Mouse (Mus musculus) lung, adult 18-20 months (tissue): ENCODE data around the gene Xirp1.
"Not testable (repeated sequence)": the region's sequence is repeated elsewhere in the genome, so short reads cannot be mapped to it uniquely, and the experiment has no call there.

Experiments used
- DNase-seq, 2 experiments: peaks; one replicate each; pipeline ENCODE4 v3.0.0; 2022; ENCODE audit warnings: mixed read lengths in 2 of 2

Gene Xirp1

DNA sequence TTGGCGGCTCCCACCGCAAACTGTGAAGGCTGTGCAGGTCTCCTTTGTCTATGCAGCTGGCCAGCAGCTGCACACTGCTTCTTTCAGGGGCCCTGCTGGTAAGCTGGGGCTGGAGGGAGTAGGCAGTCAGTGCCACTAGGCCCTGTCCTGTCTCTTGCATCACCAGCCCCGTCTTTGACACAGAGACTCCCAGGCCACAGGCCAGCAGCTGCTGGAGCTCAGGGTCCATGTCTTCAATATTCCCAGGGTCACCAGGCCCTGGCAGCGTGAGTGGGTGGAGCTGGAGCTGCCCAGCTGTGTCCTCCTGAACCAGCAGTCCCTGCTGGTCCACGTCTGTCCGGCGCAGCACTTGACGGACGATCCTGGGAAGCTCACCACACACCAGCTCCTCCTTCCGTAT is 6.4 kb downstream of the Xirp1 start:
- DNase-seq: peak in 1 of 2 experiments; percentile 47

DNA sequence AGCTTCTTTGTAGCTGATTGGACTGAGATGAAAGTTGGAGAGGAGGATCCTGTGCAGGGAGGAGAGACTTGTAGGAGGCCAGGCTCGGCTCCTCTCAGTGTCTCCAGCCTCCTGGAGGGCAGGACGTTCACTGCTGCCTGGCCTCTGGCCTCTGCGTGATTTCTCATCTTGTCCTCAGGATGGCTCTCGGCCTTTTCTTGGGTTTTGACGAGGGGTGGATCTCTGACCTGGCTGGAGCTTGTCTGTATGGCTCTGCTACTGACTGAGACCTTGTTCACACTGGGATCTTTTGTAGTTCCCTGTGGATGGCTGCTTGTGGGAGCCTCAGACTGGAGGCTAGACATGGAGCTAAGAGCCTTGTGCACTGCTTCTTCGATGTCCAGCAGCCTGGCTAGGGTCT is 8.6 kb downstream of the Xirp1 start:
- no peak for DNase-seq

DNA sequence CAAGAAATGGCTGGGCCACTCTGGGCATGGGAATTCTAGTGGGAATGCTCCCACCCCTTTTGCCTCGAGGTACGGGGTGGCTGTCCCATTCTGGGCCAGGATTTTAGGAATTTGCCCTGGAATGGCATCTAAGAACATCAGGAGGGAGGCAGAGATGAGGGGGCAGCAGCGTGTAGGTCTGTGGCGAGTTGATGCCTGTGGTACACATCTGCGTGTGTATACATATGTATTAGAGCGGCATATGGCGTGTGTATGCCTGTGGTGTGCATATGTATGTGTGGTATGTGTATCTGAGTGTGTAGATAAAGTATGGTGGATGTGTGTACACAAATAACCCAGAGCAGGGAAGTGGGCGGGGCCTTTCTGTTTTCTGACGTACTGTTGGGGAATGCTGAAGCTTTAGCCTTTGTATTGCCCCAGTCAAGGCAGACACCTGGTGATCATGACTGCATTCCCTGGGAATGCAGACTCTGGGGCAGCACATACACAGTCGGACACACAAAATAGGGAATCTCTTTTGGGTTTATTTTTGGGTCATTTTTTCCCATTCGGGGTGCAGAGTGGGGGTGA is 10.1 kb downstream of the Xirp1 start:
- no peak for DNase-seq

DNA sequence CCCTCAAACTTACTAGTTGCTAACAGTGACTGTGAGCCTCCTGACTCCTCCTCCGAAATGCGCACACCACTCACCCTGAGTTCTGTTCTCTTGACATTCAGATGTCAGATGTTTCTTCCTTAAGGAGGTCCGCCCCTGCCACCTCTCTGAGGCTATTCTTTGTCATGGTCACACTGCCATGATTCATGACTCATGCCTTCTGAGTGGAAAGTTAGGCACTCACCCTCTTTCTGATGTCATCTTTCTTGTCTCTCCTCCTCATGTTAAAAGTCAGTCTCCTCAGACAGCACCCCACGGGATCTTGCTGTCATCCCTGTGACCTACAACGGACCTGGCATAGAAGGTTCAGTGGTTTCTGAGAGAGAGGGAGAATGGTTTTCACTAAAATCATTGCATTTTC is 10.6 kb downstream of the Xirp1 start:
- no peak for DNase-seq

DNA sequence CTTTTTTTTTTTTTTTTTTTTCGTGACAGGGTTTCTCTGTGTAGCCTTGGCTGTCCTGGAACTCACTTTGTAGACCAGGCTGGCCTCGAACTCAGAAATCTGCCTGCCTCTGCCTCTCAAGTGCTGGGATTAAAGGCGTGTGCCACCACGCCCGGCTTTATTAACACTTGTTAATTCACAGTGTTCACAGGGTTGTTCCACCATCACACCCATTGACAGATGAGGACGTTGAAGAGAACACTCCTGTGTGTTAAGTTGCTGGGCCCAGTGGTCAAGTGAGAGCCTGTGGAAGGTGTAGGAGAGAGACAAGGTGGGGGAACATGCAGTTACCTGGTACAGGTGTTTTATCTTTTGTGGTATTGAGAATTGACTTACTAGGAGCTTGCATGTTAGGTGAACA is 11.2 kb downstream of the Xirp1 start:
- DNase-seq: not testable (repeated sequence)

DNA sequence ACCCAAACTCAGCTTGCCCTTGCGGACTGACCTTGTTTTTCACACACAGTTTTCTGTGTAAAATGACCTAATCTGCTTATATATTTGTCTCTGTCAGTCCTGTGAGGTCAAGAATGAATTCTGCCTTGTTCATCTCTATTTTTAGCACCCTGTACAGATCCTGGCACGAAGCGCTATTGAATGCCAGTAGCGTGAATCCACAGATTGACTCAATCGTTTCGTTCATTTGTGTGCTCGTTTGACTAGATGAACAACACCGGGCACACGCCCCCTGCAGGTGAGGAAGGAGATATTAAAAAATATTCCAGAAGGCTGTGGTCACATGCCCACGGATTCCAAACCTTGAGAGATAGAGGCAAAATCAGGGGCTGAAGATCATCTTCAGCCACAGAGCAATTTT is 11.9 kb downstream of the Xirp1 start:
- DNase-seq: peak; percentile 78 to 89

DNA sequence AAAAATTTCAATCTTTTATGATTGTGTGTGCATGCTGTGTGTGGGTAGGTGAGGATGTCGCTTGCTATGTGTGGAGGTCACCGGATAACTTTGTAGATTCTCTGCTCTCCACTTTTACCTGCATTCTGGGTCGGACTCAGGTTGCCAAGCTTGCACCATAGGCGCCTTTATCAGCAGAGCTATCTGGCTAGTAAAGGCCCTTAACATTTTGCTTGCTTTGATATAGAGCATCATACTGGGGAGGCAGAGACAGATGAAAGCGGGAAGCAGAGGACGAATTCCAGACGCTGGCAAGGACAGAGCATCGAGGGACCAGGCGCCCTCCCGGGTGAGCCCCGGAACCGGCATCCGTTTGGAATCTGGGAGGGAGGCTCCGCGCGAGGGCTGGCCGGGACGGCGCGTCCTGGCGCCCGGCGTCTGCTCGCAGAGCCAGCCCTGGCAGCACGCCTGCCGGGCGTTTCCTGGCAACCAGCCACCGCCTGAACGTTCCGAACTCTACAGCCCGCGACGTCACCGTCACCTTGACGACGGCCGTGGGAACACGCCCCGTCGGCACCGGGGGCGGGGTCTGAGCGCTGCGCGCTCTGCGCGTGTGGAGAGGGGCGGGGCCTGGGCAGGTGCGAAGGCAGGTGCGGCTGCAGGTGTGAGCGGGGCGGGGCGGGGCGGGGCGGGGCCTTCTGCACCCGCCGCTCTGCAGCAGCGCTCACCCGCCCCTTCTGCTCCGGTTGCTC is 12.5 kb downstream of the Xirp1 start:
- DNase-seq: peak; percentile 98 to 99

DNA sequence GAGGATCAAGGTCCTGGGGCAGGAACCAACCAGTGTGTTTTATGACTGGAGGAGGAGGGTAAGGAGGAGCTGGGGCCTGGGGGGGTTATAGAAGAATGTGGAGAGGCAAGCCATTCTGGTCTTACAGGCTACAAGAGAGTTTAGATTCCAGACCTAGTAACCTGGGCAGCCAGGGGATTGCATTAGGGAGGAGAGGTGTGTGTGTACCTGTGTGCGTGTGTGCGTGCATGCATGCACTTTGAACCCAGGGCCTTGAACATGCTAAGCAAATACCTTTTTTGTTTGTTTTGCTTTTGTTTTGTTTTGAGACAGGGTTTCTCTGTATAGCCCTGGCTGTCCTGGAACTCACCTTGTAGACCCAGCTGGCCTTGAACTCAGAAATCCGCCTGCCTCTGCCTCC is 13.5 kb downstream of the Xirp1 start:
- no peak for DNase-seq

DNA sequence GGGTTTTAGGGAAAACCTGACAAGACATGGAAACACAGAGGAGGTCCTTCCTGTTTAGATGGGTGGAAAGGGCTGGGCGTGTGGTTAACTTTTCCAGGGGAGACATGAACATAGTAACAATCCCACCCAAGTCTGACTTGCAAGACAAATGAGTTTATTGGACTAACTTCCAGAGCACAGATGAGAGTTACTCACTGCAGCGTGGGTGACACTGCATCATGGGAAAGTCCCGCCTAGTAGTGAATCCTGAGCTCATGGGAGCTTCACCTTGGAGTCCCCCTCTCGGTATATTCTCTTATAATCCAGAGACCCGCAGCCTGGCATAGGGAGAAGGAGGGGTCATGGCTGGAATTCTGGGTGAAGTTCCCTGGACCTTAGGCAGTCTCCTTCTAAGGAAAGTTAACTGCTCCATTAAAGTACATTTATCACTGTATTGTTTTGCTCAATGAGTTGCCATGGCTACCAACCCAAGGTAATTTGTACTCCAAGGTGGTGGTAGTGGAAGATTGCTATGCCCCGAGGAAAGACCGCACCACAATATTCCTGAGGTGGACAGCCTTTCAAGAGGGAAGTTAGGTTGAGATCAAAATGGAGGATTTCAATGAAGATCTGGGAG is 14.1 kb downstream of the Xirp1 start:
- DNase-seq: no peak

DNA sequence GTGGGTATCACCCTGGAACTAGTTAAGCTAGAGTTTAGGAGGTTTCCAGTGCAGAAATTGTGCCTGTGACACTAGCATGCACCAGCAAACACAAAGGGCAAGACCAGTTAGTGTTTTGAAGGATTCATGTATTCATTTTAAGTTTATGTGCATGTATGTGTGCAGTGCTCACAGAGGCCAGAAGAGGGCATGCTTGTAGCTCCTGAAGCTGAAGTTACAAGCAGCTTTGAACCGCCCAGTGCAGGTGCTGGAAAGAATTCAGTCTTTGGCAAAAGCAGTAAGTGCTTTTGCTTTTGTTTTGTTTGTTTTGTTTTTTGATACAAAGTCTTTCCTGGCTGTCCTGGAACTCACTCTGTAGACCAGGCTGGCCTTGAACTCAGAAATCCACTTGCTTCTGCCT is 15.6 kb downstream of the Xirp1 start:
- DNase-seq: no peak

DNA sequence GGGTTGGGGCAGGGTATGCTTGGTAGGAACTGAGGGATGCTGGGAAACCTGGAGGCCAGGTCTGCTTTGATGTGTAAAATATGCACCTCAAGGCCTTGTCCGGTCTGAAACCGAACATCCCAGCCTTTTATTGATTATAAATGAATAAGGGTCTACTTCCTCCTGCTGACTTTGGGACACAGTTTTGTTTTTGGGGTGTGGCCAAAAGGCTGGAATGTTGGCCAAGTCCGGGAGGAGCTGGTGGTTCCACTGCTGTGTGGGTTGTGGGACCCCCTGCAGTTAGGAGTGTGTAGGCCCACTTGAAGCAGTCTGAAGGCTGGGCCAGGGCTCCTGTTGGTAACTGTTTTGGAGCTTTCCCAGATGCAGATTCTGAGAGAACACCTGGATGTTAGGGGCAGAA is 17.5 kb downstream of the Xirp1 start:
- DNase-seq: no peak

DNA sequence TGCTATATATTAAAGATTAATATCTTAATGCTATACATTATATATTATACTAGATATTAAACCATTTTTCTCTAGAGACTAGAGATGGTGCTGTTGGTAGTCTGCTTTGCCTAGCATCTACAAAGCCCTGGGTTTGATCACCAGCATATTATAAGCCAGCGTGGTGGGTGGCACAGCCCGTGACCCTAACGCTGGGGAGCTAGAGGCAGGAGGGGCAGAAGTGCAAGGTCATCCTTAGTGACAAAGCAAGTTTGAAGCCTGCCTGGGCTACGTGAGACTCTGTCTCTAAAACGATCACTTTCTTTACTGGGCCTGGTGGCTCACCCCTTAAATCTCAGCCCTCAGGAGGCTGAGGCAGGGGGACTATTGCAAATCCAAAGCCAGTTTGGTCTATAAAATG is 20.5 kb downstream of the Xirp1 start:
- no peak for DNase-seq

DNA sequence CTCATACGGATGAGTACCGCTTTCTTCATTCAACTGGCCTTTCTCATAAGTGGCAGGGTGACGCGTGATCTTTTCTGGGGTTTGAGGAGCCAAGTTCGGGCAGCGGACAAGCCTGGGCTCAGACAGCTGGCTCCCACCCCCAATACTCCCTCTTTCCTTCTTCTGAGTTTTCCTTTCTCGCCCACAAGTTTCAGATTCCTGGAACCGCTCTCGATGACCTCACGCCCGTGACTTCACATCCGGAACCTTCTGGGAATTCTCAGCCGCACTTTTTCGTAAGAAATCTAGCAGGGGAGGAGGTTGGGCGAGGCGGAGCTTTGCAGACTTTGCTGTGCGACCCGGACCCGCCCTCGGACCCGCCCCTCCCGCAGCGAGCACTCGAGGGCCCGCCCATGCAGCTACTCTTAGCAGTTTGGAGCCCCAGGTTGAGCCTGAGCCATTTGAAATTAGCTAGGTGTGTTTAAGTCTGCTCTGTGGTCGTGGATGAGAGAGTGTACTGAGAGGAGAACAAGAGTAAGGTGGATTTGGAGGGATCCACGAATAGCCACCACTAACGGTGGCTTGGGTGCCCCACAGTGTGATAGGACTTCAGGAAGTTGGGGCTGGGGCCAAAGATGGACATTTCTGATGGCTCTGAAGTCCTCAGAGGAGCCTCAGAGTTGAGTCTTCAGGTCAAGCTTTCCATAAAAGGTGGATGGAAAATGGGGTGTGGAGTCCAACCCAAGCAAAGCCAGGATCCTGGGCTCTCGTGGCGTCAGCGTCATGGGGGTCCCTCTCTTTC is 21.3 kb downstream of the Xirp1 start:
- peak; percentile 96 to 98 for DNase-seq

DNA sequence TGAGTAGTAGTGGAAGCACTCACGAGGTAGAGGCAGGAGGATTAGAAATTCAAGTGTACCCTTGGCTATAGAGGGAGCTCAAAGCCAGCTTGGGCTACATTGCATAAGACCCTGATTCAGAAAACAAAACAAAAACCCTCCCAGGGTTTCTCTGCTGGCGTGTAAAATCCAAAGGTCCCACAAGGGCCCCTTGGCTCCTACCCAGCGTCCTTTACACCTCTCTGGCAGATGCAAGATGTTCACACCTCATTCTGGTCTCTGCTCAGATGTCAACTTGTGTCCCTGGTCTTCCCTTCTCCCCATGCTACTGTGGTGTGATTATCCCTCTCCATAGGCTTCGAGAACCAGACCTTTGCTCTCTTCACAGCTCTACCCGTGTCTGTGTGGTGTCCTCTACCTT is 22.6 kb downstream of the Xirp1 start:
- no peak for DNase-seq

DNA sequence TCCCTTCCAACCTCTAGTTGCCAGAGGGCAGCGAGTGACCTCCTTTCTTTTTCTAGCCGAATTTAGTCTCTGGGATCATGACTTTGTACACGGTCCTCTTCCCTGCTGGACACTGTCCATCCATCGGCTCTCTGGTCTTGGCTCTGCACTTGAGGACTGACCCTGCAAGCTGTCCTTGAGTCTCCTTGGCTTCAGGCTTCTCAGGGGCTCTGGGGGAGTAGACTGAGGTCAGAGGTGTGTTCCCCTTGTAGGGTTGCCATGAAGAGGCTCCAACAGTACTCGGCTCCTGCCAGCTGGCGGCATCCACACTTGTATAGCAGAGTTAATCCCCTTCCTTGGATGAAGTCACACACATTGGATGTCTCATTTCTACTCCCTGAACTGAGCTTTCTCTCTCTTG is 23.8 kb downstream of the Xirp1 start:
- no peak for DNase-seq

DNA sequence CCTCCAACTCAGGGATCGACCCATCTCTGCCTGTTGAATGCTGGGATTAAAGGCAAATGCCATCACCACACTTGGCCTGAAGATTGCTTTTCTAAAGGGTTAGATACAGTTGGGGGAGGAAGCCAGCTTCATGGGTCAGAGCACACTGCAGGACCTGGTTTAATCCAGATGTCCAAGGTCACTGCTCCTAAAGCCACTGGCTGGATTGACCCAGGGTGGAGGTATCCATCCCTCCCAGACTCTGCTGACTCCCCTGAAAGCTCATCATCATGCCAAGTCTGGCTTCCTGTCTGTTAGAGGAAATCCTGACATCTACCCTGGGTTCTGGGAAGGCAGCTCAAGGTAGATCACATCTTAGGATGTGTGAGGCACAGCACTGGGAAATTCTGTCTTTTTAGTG is 24.6 kb downstream of the Xirp1 start:
- DNase-seq: no peak

DNA sequence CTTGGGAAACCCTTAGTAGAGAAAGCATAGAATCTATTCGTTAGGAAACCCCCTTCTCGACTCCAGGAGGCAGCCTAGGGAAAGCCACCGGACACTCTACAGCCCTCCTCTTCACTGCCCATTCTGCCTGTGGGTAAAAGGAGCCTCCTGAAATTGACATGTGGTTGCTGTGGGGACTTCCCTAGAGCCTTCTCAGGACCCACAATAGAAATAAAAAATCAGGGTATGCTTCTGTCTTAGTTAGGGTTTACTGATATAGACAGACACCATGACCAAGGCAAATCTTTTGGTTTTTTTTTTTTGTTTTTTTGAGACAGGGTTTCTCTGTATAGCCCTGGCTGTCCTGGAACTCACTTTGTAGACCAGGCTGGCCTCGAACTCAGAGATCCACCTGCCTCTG is 27.3 kb downstream of the Xirp1 start:
- no peak for DNase-seq

DNA sequence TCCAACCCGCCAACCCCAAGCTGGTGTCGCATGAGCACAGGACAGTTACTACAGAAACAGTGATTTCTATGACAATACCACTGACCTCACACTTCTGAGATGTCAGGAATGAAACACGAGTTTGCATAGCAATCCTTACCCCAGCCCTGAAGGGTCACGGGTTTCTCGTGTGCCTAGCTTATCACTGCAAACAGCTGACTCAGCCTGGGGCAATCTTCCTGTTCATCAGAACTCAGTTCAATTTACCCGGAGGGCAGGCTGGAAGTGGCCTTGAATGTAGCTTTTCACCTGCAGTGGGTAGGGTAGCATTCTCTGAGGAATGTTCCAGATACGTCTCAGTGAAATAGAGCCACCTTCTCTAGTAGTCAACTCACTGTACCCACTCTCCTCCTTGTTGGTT is 29.2 kb downstream of the Xirp1 start:
- DNase-seq: no peak

DNA sequence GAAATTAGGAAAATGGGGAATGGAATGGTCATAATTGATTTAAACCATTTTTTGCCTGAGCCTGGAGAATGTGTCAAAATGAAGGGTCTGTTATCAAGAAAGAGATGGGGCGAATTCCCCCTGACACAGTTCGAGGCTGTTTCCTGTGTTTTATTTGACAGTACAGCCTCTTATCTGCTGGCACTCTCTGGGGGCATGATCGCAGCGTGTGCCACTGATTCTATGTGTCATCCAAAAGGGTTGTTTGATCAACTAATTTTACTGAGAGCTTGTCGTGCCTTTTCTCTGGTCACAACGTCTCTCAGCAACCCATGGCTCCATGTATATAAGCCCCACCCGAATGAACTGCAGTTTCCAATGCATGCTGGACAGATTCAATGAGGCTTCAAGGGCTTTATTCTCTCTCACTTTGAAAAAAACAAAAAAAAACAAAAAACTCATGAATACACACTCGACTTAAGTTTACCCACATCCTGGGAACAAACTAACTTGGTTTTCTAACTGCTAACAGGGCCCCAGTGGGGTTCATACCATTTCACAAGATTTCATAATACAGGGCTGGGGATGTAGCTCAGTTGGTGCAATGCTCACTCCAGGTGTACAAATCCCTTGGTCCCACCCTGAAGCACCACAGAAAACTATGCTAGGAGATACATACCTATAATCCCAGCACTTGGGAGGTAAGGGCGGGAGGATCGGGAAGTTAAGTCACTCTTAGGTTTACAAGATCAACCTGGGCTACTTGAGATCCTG is 30.1 kb downstream of the Xirp1 start:
- no peak for DNase-seq

DNA sequence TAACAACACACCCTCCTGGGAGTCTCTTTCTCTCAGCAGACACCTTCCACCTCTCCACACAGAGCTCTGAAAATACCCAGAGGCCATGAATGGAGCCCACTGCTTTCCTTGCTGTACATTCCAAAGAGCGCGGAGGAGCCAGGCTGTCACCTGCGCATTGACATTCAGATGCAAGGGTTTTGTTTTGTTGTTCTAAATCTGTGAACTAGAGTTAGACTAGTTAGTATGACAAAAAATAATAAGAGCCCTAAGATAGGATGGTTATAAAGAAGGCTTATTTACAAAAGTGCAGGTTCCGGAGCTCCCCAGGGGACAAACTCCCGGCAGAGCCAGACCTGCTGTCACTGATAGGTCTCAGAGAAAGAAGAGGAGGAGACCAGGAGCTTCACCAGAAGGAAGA is 32.1 kb downstream of the Xirp1 start:
- no peak for DNase-seq

DNA sequence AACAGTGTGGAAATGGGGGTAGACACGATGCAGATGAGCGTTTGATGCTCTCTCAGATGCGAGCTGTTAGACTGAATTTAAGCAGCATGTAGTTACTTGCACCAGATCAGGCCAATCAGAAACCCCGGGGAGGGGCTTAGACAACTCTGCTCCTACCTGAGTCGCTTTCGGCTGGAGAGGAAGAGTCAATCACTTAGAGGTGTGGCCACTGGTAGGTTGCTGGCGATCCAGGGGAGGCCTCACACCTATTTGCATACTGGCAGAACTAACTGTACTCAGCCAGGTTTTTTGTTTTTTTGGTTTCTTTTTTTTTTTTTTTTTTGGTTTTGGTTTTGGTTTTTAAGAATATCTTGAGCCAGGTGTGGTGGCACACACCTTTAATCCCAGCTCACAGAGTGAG is 35.1 kb downstream of the Xirp1 start:
- DNase-seq: no peak

DNA sequence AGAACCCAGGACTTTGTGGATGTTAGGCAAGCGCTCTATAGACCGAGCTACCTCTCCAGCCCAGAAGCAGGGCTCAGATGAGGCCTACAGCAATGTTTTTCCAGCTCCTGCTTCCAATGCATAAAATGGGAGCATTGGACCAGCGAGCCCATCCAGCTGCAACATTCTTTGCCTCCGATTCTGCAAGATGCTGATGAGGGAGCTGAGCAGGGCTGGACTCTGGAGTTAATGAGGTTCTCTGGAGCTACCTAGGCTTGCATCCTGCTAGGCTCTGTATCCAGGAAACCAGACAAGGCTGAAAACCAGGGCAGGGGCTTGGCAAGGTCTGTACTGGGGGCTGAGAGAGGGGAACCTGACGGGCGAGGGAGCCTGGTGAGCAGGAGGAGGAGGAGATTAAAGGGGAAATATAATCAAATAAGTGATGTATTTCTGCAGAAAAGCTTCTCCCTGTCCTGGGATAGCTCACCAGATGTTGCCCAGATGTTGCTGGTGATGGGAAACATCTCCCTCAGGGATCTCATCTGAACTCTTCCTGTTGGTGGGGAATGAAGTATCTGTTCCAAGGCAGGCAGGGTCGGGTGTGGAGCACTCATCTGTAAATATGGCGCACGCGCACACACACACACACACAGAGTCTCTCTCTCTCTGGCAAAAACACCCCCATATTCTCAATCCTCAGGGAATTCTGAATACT is 37.4 kb downstream of the Xirp1 start:
- DNase-seq: no peak
